Comparison of ENCODE assay signal across 8 mouse cellular contexts in genomic region chr11:68623225-68623870, GRCm38 (mm10). TPM values are rescaled to one million over a fixed set of nuclear protein-coding genes. Genes with fewer than 3 reads are reported as not detected.
A peak's percentile ranks its signal among the peaks of the same experiment; 100 is the strongest.
DNase-seq lines count a peak whose midpoint lies in the region; ATAC-seq lines count a peak whose summit lies in the region.
"Had no signal": no experiment of that assay in that cellular context is flagged by ENCODE, and none has a peak within 500 bp of the region (broad histone marks: within the 10 kb centered on the region; RNA-seq: fewer than 3 reads in every experiment).

No protein-coding gene starts in this region.

- H3K9me3 ChIP-seq in hindbrain, embryonic 16.5 days (ENCODE audit: control insufficient read depth, low read length), result no peaks in the 10 kb centered on the region
- H3K9me3 ChIP-seq in stomach, embryonic 15.5 days, result no peaks in the 10 kb centered on the region

- H3K4me2 ChIP-seq in hindbrain, embryonic 16.5 days (ENCODE audit: low read length), result peak overlapping the region; percentile 72
- peak overlapping the region; percentile 51 for H3K4me2 ChIP-seq in stomach, embryonic 15.5 days

- peaks cover 6% of the 10 kb centered on the region for H3K4me1 ChIP-seq in hindbrain, embryonic 16.5 days (ENCODE audit: control insufficient read depth, insufficient read depth, low read depth, low read length)
- peaks cover 14% of the 10 kb centered on the region for H3K4me1 ChIP-seq in stomach, embryonic 15.5 days

- no peaks in the 10 kb centered on the region for H3K27me3 ChIP-seq in hindbrain, embryonic 16.5 days (replicated peaks; ENCODE audit: control insufficient read depth, insufficient read depth, low read length)
- H3K27me3 ChIP-seq in stomach, embryonic 15.5 days (replicated peaks), result no peaks in the 10 kb centered on the region

- H3K36me3 ChIP-seq in hindbrain, embryonic 16.5 days (ENCODE audit: control insufficient read depth, insufficient read depth, low read length), result no peaks in the 10 kb centered on the region
- no peaks in the 10 kb centered on the region for H3K36me3 ChIP-seq in stomach, embryonic 15.5 days

- WGBS in hindbrain, embryonic 16.5 days, result 4% methylated on average over 14 of the region's 14 CpGs
- 2% methylated on average over 14 of the region's 14 CpGs for WGBS in stomach, embryonic 15.5 days

- peak; percentile 90 for ATAC-seq in hindbrain, embryonic 16.5 days
- peak; percentile 91 for ATAC-seq in stomach, embryonic 15.5 days (ENCODE audit: insufficient read depth, low FRiP score, low read depth)

- H3K9ac ChIP-seq in hindbrain, embryonic 16.5 days (ENCODE audit: low read depth, low read length), result peak overlapping the region; percentile 57
- H3K9ac ChIP-seq in stomach, embryonic 15.5 days, result no peak overlapping the region

- intact Hi-C loops in left cerebral cortex, postnatal 10 days (cut with DNase I), result no loop called here

- no peak overlapping the region; the same call in 1 of the 2 replicates for H3K27ac ChIP-seq in hindbrain, embryonic 16.5 days (ENCODE audit: low read depth, low read length)
- peak overlapping the region; percentile 78 for H3K27ac ChIP-seq in stomach, embryonic 15.5 days
- H3K27ac ChIP-seq: macrophage had no signal

- peak; percentile 60 for DNase-seq in R1 (ENCODE audit: low read depth, low spot score)
- peak; percentile 60 to 66 for DNase-seq in cerebellum, adult 18-20 months
- DNase-seq in forelimb bud, embryonic 11.5 days (ENCODE audit: low read depth, low spot score), result peak; percentile 77
- DNase-seq in left cerebral cortex, postnatal 10 days (ENCODE audit: extremely low spot score in 1 of 2, low spot score in 2 of 2), result peak; percentile 62 to 81
- DNase-seq in mesoderm, embryonic 11.5 days (ENCODE audit: low read depth, low spot score), result peak; percentile 89

- peak overlapping the region; percentile 39 for H3K4me3 ChIP-seq in hindbrain, embryonic 16.5 days (ENCODE audit: low read length)
- peak overlapping the region; percentile 26 for H3K4me3 ChIP-seq in stomach, embryonic 15.5 days (replicated peaks)

RNA-seq across cellular contexts. Expression of gene Ccdc42, which starts 36.5 kb away (rescaled TPM):
- 0.36 TPM in 1 of 2 replicates, not detected in the other for polyA plus RNA-seq in hindbrain, embryonic 16.5 days (2015; fragmentation: Nextera tagmentation; extraction: Ambion mirVana)
- total RNA-seq in left cerebral cortex, postnatal 10 days (2021), result under 1 TPM; 0.51 to 0.65 TPM
- 0.42 and 0.50 TPM in 2 replicates for polyA plus RNA-seq in stomach, embryonic 15.5 days (2015; fragmentation: Nextera tagmentation; extraction: Ambion mirVana)
- polyA plus RNA-seq: macrophage had no signal
